Mouse (Mus musculus) skeletal muscle tissue, postnatal 0 days (tissue): ENCODE data around the gene M6pr. TPM values are rescaled to one million over a fixed set of nuclear protein-coding genes. Genes with fewer than 3 reads are reported as not detected.

Experiments
- polyA plus RNA-seq: library from polyadenylated mRNA; unstranded; fragments of >200 nt; fragmentation: Nextera tagmentation; extraction: Ambion mirVana; gene quantifications from 2 replicates; pipeline ENCODE4 v1.2.1, GENCODE M21; 2015

Gene M6pr
- 38.5 and 46.2 TPM in 2 replicates for polyA plus RNA-seq

GRCm38 (mm10) chr6:122308505-122309393, at the start of gene M6pr:
M6pr (plus strand) TSS chr6:122308720.

GRCm38 (mm10) chr6:122282782-122283181, 25.7 kb upstream of the M6pr start, which contains the start of gene Klrg1:
Klrg1 (minus strand) TSS chr6:122282882.

GRCm38 (mm10) chr6:122340349-122341000, 32.0 kb downstream of the M6pr start, which contains the start of gene Phc1:
Phc1 (minus strand) TSS chr6:122340561.

Other genes with a start within 250 kb of the M6pr start
- not detected in 2 replicates for gene Klrg1, start 25.8 kb upstream of the M6pr start, polyA plus RNA-seq
- gene Phc1, start 31.8 kb downstream of the M6pr start, polyA plus RNA-seq: 3.4 and 3.5 TPM in 2 replicates
- gene Rimklb, start 190.0 kb downstream of the M6pr start, polyA plus RNA-seq: 0.38 and 0.48 TPM in 2 replicates
- 270 and 326 TPM in 2 replicates for gene Mfap5, start 197.1 kb downstream of the M6pr start, polyA plus RNA-seq
- gene Aicda, start 245.1 kb downstream of the M6pr start, polyA plus RNA-seq: not detected in 2 replicates